Mouse (Mus musculus): ENCODE results near the gene Gm21518. TPM values are rescaled to one million over a fixed set of nuclear protein-coding genes. Genes with fewer than 3 reads are reported as not detected.

The Gm21518 gene
- not detected for polyA plus RNA-seq (2017; shearing (Covaris generic))

GRCm38 (mm10) chrY:62190566-62190965 lies at the start of gene Gm21518:
TSS of gene Gm21518 (plus strand) at chrY:62190866.

All from effector memory CD4-positive, alpha-beta T cell, adult 5 months (primary cell).